Mouse (Mus musculus) small intestine, adult 2 months (tissue): ENCODE results near the gene Zfp575. TPM values are rescaled to one million over a fixed set of nuclear protein-coding genes. Genes with fewer than 3 reads are reported as not detected.
"Not testable (repeated sequence)": the region's sequence is repeated elsewhere in the genome, so short reads cannot be mapped to it uniquely, and the experiment has no call there.

Experiments
- H3K27ac ChIP-seq: fragments of 200-500 bp; 2 replicates; pipeline ENCODE4 v1.5.1; 2012; ENCODE audit warnings: low read depth, low read length, control low read depth, inconsistent platforms; ENCODE audit not compliant: insufficient read depth
- H3K27me3 ChIP-seq: fragments of 200-500 bp; 2 replicates; pipeline ENCODE4 v1.6.1; 2012; ENCODE audit warnings: mild to moderate bottlenecking, moderate library complexity, low read length, inconsistent platforms; ENCODE audit not compliant: control insufficient read depth, insufficient read depth
- H3K36me3 ChIP-seq: fragments of 200-500 bp; 2 replicates; pipeline ENCODE4 v1.6.1; 2012; ENCODE audit warnings: mild to moderate bottlenecking, low read length, control low read depth, inconsistent platforms; ENCODE audit not compliant: control insufficient read depth, insufficient read depth
- H3K4me1 ChIP-seq: fragments of 200-500 bp; 2 replicates; pipeline ENCODE4 v1.6.1; 2012; ENCODE audit warnings: low read length, inconsistent platforms, mixed read lengths; ENCODE audit not compliant: control insufficient read depth, insufficient read depth, insufficient read length
- H3K4me3 ChIP-seq: fragments of 200-500 bp; 2 replicates; pipeline ENCODE4 v1.5.1; 2012; ENCODE audit warnings: low read depth, mild to moderate bottlenecking, control low read depth, inconsistent platforms, low read length, moderate library complexity
- CTCF ChIP-seq: fragments of 200-500 bp; IDR thresholded peaks from 2 replicates; pipeline ENCODE4 v1.5.1; 2012; ENCODE audit warnings: low read depth, mild to moderate bottlenecking, control low read depth, inconsistent platforms, low read length, moderate library complexity, mixed read lengths; ENCODE audit not compliant: insufficient replicate concordance, insufficient read length; ENCODE audit errors: extremely low read depth
- POLR2A ChIP-seq: fragments of 200-500 bp; IDR thresholded peaks from 2 replicates; pipeline ENCODE4 v1.6.1; 2012; ENCODE audit warnings: low read depth, mild to moderate bottlenecking, control low read depth, inconsistent platforms, low read length, moderate library complexity
- WGBS: fragments of 180-500 bp; shearing (Covaris S2); methylation state at CpG from one replicate; pipeline ENCODE4 v1.1.7; 2018; 5-methylcytosine and 5-hydroxymethylcytosine counted together
- polyA plus RNA-seq: library from polyadenylated mRNA; depleted of rRNA; stranded (reverse); fragments of >200 nt; gene quantifications from 2 replicates; pipeline ENCODE4 v1.2.3, GENCODE M21; 2012

Gene Zfp575
- polyA plus RNA-seq, 1 experiment: 0.62 TPM

- Histone ChIP-seq H3K27ac (no peak overlapping the region), H3K27me3 (no peaks in the 10 kb centered on the region), H3K4me3 (no peak overlapping the region), H3K4me1 (no peaks in the 10 kb centered on the region), H3K36me3 (peaks cover 29% of the 10 kb centered on the region)
- TF ChIP-seq POLR2A (no peak), CTCF (no peak)
- WGBS: 89% methylated on average over 6 of the region's 6 CpGs
These were observed 35.5 kb upstream of the Zfp575 start for GRCm38 (mm10) chr7:24622967-24623366.

DNA sequence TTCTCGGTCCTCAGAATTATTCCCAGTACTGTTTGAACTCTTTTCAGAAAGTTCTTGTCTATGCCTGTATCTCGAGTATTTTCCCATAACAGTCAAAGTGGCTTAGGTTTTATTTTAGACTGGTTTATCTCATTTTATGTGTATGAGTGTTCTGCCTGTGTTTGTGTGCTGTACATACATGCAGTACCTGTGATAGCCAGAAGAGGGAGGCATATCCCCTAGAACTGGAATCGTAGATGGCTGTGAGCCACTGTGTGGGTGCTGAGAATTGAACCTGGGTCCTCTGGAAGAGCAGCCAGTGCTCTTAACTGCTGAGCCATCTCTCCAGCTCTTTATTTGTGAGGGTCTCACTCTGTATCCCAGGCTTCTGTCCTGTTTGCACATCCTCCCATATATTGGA is 33.8 kb upstream of the Zfp575 start:
- Histone ChIP-seq H3K27ac (no peak overlapping the region), H3K27me3 (no peaks in the 10 kb centered on the region), H3K36me3 (peaks cover 30% of the 10 kb centered on the region), H3K4me3 (no peak overlapping the region), H3K4me1 (no peaks in the 10 kb centered on the region)
- TF ChIP-seq POLR2A (no peak), CTCF (peak; percentile 37; the same call in 1 of the 2 replicates)
- WGBS: 85% methylated on average over 3 of the region's 3 CpGs

DNA sequence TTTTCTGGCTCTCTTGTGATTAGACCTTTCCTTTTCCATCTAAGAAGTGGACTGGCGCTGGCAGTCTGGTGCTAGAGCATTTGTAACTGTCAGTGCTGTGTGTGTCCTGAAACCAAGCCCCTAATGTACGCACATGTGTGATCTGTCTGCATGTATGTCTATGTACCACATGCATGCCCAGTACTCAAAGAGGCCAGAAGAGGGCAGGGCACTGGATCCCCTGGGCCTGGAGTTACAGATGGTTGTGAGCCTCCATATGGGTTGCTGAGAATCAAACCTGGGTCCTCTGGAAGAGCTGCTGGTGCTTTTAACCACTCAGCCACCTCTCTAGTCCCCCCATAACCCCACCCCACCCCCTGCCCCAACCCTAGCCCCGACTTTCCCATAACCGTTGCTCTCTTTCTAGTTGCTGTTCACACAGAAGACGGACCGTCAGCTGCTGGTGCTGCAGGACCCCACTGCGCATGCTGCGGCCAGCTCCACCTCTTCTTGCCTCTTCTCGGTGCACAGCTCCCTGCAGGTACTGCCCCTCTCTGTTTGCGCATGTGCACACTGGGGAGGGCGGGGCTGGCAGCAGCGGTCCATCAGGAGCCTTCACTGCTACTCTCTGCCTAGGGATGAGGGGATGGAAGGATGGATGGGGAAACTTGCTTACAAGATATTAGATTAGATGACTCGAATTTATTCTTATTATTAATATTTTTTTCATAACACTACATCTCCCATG is 32.4 kb upstream of the Zfp575 start:
- Histone ChIP-seq H3K27ac (no peak overlapping the region), H3K4me3 (no peak overlapping the region), H3K27me3 (no peaks in the 10 kb centered on the region), H3K36me3 (peaks cover 29% of the 10 kb centered on the region), H3K4me1 (no peaks in the 10 kb centered on the region)
- WGBS: 91% methylated on average over 13 of the region's 13 CpGs
- TF ChIP-seq CTCF (no peak), POLR2A (no peak)

DNA sequence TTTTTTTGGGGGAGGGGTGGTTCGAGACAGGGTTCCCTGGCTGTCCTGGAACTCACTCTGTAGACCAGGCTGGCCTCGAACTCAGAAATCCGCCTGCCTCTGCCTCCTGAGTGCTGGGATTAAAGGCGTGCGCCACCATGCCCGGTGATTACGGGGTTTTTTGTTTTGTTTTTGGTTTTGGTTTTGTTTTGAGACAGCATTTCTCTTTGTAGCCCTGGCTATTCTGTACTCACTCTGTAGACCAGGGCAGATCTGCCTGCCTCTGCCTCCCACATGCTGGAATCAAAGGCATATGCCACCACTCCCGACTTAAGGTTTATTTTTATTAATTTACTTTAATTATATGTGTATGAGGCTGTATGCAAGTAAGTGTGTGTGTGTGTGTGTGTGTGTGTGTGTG is 30.9 kb upstream of the Zfp575 start:
- not testable (repeated sequence) for H3K4me1 ChIP-seq, H3K4me3 ChIP-seq, H3K27ac ChIP-seq, H3K27me3 ChIP-seq
- WGBS: 86% methylated on average over 8 of the region's 8 CpGs
- peaks cover 20% of the 10 kb centered on the region for H3K36me3 ChIP-seq

DNA sequence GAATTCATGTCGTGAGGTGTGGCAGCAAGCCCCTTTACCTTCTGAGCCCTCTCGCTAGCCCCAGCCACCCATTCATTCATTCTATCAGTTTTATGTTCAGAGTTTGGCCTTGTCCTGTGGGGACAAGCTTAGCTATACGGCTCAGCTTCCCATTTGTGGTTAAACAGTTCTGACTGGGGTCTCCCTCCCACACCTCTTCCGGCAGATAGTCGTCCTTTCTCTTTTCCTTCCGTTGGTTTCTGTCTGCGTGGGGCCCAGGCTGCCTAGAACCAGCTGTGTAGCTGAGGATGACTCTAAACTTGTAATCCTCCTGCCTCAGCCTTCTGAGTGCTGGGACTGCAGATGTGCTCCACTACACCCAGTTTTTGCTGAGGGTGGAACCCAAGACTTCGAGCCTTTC is 30.3 kb upstream of the Zfp575 start:
- TF ChIP-seq POLR2A: no peak
- TF ChIP-seq CTCF: no peak
- no peak overlapping the region for H3K4me3 ChIP-seq
- H3K36me3 ChIP-seq: peaks cover 16% of the 10 kb centered on the region
- no peaks in the 10 kb centered on the region for H3K27me3 ChIP-seq
- no peaks in the 10 kb centered on the region for H3K4me1 ChIP-seq
- H3K27ac ChIP-seq: no peak overlapping the region
- 87% methylated on average over 8 of the region's 8 CpGs for WGBS

GRCm38 (mm10) chr7:24614816-24615215 is 27.4 kb upstream of the Zfp575 start:
- 76% methylated on average over 13 of the region's 13 CpGs for WGBS
- Histone ChIP-seq H3K36me3 (peaks cover 11% of the 10 kb centered on the region), H3K27ac (no peak overlapping the region), H3K27me3 (no peaks in the 10 kb centered on the region), H3K4me1 (peaks cover 9% of the 10 kb centered on the region), H3K4me3 (no peak overlapping the region)
- TF ChIP-seq POLR2A (no peak), CTCF (no peak)

DNA sequence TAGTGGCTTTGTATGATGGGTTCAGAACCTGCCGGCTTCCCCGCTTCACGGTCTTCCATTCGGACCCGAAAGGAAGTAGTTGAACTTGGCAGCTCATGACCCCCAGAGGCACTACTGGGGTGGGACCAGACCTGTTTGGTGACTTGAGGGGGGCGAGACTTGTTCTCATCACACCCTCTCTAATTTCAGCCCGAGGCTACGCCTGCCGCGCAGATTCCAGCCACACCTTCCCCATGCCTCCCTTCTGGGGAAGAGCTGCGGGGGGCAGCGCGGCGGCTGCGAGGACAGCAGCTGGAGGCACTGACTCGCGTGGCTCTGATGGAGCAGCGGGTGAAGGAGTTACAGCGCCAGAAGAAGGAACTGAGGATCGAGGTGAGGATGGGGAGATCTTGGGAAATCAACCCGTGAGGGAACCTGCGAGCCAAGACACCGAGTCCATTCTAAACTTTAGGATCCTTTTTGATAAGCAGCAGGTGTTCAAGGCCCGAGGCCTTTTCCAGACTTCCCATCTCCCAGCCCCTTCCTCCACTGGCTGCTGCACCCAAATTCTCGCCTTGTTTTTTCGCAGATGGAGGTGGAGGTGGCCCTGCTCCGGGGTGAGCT is 25.0 kb upstream of the Zfp575 start:
- H3K27ac ChIP-seq: no peak overlapping the region
- WGBS: 41% methylated on average over 27 of the region's 27 CpGs
- TF ChIP-seq CTCF: no peak
- TF ChIP-seq POLR2A: no peak
- no peaks in the 10 kb centered on the region for H3K27me3 ChIP-seq
- peak overlapping the region; percentile 35 for H3K4me3 ChIP-seq
- H3K4me1 ChIP-seq: peaks cover 13% of the 10 kb centered on the region
- peaks cover 4% of the 10 kb centered on the region; the same call in 1 of the 2 replicates for H3K36me3 ChIP-seq
